Mouse (Mus musculus) frontal cortex, adult (tissue): Measurements from ENCODE around the gene Ankar.

Experiments
- ATAC-seq: cut with Nextera tagmentation; 2 replicates; pipeline ENCODE4 v1.9.2; 2017; ENCODE audit warnings: mild to moderate bottlenecking, moderate library complexity, mixed read lengths; ENCODE audit not compliant: low TSS enrichment

Gene Ankar

GRCm38 (mm10) chr1:72700479-72700878 is at the start of gene Ankar:
Gene Ankar (minus strand): TSS chr1:72700579.
- no peak for ATAC-seq

- ATAC-seq, result peak; percentile 99
These were observed 46.0 kb upstream of the Ankar start for GRCm38 (mm10) chr1:72746382-72746781.

DNA sequence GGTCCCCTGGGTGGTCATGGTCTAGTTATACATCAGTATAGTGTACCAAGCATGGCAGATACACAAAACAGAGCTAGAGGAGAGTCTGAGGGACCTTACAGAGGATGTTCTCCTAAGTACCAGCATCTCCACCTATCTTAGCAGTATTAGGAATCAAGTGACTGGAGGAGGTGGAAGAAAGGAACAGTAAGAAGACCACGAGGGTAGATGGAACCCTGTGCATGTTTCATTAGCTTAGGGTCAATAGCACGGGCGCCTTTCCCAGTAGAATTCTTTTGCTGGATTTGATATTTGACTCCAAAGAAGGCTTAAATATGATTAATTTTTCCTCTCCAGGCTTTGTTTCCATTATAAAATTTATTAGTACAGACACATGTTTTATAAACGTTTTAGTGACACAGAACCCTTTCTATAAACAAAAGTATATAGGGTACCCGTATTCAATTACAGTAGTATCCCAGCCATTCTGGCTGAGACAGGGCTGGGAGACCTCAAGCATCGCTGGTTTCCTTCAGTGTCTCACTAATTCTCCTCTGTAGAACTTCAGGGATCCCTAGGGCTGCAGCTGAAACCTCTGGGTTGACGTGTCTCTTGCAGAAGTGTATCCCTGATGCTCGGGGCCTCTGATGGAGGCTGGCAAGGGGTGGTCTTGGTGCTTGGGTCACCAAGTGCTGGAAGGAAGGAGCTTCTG is 44.6 kb upstream of the Ankar start:
- ATAC-seq, result no peak

GRCm38 (mm10) chr1:72741406-72741805 is 41.0 kb upstream of the Ankar start:
- no peak for ATAC-seq

DNA sequence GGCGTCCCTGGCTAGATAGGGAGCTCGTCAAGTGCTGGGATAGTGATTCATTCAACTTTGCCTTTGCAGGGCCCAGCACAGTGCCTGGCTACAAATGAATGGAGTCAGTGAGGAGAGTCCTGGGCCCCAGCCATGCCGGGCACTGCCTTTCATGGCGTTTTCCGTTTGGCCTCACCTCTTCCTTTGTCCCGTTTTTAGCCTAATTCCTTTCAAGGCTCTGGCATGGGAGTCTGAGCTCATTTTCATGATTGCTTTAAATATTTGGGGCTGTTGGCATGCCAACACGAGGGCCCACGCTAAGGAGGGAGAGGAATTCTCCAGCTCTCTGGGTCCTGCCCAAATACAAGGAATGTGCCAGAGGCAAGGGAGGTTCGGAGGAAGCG is 39.3 kb upstream of the Ankar start:
- ATAC-seq, result peak; percentile 83

GRCm38 (mm10) chr1:72738946-72739680 is 38.7 kb upstream of the Ankar start:
- peak; percentile 54 for ATAC-seq

DNA sequence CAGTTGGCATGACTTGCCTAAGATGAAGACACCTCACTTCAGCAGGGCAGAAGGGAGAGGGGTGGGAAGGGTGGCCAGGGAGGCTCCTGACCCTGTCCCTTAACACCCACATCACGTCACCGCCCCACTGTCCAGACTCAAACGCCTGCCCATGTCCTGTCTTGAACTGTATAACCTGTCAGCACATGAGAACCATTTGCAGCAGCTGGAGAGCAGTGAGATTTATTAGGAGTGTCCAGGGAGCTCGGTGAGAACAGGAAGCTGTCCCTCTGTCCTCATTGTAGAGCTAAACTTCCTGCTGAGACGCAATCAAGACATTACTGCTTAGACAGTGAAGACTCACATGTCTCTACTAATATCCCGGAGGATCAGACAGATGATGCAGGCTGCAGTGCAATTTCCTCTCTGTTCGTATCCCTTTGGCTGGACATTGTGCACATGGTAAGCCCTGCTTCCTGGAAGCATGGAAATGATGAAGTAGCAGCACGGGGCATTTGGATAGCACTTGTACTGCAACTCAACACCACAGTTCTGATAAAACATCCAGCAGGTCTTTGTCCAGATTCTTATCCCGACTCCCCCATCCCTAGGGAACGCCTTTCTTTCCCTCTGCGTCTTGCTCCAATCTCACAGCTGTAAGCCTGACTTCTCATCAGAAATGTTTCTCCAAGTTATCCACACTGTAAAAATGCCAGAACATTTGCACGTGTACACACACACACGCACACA is 36.2 kb upstream of the Ankar start:
- no peak for ATAC-seq

DNA sequence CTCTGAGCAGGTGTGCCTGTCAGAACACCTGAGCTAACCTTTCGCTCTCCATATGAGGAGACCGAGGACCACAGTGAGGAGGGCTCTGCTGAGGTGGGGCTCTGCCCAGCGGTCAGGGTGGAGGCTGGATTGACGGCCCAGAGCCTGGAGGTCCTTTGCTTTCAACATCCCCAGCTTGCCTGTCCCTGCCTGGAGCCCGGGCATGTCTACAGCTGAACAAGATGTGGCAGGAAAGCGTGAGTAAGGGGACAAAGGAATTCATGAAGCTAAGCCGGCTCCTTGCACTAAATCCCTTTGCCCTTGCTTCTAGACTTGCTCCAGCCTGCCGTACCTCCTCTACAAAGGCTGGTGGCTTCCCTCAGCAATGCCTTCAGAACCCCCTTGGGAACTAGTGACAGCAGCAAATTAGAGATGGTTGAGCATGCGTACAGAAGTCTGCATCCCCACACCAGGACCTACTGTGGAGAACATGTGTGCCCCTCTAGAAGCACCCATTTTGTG is 32.9 kb upstream of the Ankar start:
- no peak for ATAC-seq

- ATAC-seq, result no peak
These were observed 29.7 kb upstream of the Ankar start for GRCm38 (mm10) chr1:72730126-72730525.

DNA sequence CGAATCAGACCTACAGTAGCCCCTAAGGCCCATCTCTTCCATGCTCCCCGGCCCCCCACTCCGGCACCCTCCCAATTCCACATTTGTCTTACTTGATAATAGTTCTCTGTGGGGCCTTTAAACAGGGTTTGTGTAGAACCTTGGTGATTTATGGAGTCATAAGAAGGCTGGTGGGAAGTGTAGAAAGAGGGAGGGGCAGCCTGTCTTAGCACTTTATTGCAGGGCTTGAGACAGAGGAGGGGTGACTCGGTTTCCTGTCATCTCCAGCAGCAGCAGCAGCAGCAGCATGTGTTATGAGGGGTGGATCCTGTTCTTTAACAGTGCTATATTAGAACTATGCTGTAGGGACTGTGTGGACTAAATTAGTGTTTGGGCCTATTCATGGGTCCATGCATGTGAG is 28.4 kb upstream of the Ankar start:
- ATAC-seq, result no peak

DNA sequence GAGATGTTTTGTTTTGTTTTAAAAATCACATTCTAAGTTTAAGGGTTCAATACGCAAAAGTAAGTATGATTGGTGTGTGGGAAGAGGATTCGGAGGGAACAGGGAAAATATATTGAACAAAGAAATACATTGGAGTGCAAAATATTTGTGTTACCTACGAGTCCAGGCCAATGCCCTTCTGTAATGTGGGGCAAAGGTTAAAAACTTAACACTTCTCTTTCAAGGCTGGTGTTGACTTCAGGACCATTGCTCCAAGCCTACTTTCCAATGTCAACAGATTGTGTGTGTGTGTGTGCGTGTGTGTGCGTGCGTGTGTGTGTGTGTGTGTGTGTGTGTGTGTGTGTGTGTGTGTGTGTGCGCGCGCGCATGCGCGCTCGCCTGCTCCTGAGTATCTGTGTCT is 25.6 kb upstream of the Ankar start:
- no peak for ATAC-seq

DNA sequence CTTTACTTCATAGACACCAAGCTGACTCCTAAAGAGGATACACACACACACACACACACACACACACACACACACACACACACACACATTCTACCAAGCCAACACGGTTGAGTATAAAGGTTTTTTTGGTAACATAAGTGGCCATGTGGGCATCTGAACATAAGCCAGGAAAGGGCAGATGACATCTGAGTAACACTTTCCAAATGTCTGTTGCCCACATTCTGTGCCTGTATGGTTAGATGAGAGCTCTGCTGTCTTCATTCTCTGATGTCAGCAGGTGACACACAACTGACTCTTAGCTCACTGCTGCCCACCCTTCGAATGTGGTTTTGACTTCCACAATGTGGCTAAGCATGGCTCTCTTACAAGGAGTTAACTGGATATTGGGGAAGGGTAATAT is 24.0 kb upstream of the Ankar start:
- ATAC-seq, result no peak

- ATAC-seq, result 0 out of 2 replicates have a peak, but pooled peaks have one; percentile 21
These were observed 22.3 kb upstream of the Ankar start for GRCm38 (mm10) chr1:72722646-72723045.

DNA sequence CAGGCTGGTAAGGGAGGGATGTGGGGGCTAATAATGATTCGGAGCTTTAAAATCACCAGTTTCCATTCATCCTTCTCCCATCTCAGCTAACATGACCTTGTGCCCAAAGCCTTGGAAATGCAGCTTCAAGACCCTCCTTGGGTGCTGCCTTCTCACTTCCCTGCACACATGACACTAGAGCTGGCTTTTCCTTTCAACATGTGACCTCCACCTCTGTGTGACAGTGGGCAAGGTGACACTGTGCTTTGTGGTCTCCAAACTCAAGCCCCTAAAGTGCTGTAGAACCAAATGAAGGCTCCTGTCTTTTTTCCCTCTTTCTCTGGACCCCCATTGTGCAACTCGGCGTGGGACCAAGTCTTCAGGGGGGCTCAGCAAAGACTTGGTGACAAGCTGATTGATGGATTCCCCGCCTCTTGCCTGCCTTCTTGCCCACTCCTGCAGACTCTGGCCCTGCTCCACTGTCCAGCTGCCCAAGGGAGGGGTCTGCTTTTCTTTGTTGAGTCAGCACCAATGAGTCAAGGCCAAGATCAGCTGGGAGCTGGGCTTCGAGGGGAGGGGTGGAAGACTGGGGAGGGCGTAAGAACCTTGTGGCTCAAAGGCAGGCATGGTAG is 19.8 kb upstream of the Ankar start:
- ATAC-seq, result no peak

DNA sequence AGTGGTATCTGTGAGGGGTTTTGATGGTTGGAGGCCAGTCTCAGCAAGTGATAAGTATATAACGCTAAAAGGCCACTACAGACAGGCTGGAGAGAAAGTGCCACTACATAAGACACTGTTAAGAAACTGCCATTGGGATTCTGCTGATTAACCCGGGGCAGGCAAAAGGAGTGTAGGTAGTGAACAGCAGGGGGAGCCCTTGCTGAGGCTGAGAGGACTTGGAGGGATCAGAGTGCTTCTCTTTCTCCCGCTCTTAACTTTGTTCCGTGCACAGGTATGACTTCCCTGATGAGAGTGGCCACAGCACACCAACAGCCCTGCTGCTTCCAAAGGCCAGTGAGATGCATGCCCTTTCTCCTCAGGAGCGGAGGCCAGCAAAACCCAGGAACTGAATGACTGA is 18.5 kb upstream of the Ankar start:
- ATAC-seq, result peak; percentile 83

GRCm38 (mm10) chr1:72717540-72717939 is 17.2 kb upstream of the Ankar start:
- ATAC-seq, result no peak

- peak; percentile 66 for ATAC-seq
These were observed 16.5 kb upstream of the Ankar start for GRCm38 (mm10) chr1:72716926-72717325.

- ATAC-seq, result no peak
These were observed 16.0 kb upstream of the Ankar start for GRCm38 (mm10) chr1:72716421-72716820.

DNA sequence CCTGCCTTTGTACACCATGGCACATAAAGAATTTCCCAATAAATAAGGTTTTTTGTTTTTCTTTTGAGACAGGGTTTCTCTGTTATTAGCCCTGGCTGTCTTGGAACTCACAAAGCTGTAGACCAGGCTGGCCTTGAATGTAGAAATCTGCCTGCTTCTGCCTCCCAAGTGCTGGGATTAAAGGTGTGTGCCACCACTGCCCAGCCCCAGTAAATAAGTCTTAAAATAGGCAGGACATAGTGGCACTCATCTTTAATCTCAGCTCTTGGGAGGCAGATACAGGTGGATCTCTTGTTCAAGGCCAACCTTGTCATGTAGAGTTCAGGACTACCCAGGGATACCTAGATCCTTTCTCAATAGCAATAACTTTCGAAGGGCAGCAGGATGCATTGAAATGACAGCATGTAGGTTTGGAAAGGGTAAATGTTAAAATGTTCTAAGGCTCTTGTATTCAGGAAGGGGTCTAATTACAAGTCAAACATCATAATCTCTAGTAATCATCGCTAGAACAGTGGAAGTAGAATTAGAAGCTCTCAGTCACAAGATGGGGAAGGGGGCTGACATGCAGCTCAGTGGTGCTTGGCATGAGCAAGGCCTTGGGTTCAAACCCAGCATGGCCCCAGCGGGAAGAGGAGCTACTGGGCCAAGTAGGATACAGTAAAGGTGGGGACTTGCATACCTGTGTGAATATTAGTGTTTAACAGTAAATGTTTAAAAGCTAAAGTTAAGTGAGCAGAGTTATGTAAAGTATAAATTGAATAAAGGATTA is 15.4 kb upstream of the Ankar start:
- no peak for ATAC-seq

- no peak for ATAC-seq
These were observed 14.7 kb upstream of the Ankar start for GRCm38 (mm10) chr1:72715065-72715464.

DNA sequence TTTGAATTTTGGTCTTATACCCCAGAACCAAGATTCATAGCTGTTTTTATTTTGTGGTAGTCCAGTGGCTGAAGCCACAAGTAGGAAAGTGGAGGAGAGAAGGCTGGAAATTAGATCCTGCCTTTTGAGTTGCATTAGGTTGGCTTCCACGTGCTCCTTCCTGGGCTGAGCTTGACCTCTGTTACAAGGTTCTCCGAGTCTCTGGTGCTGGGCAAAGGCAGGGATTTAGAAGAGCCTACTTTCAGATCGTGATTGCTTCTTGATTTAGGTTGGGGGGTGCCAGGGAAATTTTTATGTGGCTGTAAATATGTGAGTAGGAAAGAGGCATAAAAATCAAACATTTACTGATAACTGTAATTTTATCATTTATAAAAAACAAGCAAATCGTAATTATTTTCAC is 14.2 kb upstream of the Ankar start:
- no peak for ATAC-seq
